Mouse (Mus musculus) small intestine, adult 2 months (tissue): Measurements from ENCODE around the gene Gm20671.
"Not testable (repeated sequence)": the region's sequence is repeated elsewhere in the genome, so short reads cannot be mapped to it uniquely, and the experiment has no call there.

ENCODE experiments used
- CTCF ChIP-seq: fragments of 200-500 bp; IDR thresholded peaks from 2 replicates; pipeline ENCODE4 v1.5.1; 2012; ENCODE audit warnings: low read depth, mild to moderate bottlenecking, control low read depth, inconsistent platforms, low read length, moderate library complexity, mixed read lengths; ENCODE audit not compliant: insufficient replicate concordance, insufficient read length; ENCODE audit errors: extremely low read depth
- POLR2A ChIP-seq: fragments of 200-500 bp; IDR thresholded peaks from 2 replicates; pipeline ENCODE4 v1.6.1; 2012; ENCODE audit warnings: low read depth, mild to moderate bottlenecking, control low read depth, inconsistent platforms, low read length, moderate library complexity

- not testable (repeated sequence) for TF ChIP-seq POLR2A, CTCF
Measured at GRCm38 (mm10) chr5:32760352-32760751, 66.6 kb downstream of the Gm20671 start.
